Mouse (Mus musculus) cortical plate, adult 2 months (tissue): Measurements from ENCODE around the gene Tnfrsf1a.

Source experiments
- CTCF ChIP-seq: fragments of 200-500 bp; IDR thresholded peaks from 2 replicates; pipeline ENCODE4 v1.5.1; 2011; ENCODE audit warnings: mild to moderate bottlenecking, control low read depth, low read length; ENCODE audit not compliant: insufficient read depth; ENCODE audit errors: extremely low read depth
- POLR2A ChIP-seq: fragments of 200-500 bp; IDR thresholded peaks from 2 replicates; pipeline ENCODE4 v1.6.1; 2011; ENCODE audit warnings: mild to moderate bottlenecking, low read length, control low read depth; ENCODE audit not compliant: insufficient read depth; ENCODE audit errors: extremely low read depth

DNA sequence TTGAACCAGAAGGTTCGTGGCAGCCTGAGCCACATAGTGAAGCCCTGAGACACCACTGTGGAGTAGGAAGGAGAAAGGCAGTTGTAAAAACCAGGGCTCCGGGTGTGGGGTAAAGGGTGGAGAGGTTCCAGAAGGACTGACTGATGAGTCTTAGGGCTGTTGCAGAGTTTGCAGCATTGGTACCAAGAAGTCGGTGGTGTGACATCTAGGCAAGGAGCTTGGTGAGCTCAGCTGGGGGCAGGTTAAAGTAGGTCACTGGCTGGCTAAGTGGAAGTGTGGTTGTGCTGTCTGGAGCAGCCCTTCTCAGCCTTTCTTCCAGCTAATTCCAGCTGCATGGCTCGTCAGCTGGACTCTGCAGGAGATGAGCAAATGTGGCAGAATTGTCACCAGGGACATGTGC is 3.6 kb downstream of the Tnfrsf1a start:
- TF ChIP-seq POLR2A (no peak), CTCF (no peak)
